Mouse (Mus musculus) lung, postnatal 0 days (tissue): ENCODE results near the gene Gm26741.

Source experiments
- CTCF ChIP-seq: IDR thresholded peaks from 2 replicates; pipeline ENCODE4 v1.5.1; 2016; ENCODE audit warnings: antibody characterized with exemption, mild to moderate bottlenecking
- EP300 ChIP-seq: IDR thresholded peaks from 2 replicates; pipeline ENCODE4 v1.6.1; 2016; ENCODE audit warnings: antibody characterized with exemption, mild to moderate bottlenecking, control low read depth

- TF ChIP-seq CTCF (no peak), EP300 (no peak)
These were observed 2.5 kb downstream of the Gm26741 start for GRCm38 (mm10) chr10:52360862-52361609.
